Mouse (Mus musculus) left cerebral cortex, postnatal 4 days (tissue): ENCODE measurements around the gene Ninj1. TPM values are rescaled to one million over a fixed set of nuclear protein-coding genes. Genes with fewer than 3 reads are reported as not detected.

Experiments used
- DNase-seq: peaks from one replicate; pipeline ENCODE4 v3.0.0-alpha.2; 2022
- intact Hi-C: fragments of 180-260 bp; cut with DNase I; formaldehyde crosslinking; loops from one replicate; pipeline ENCODE4 v1.15.1; 2025
- total RNA-seq, 2 experiments: library from RNA; stranded (reverse); gene quantifications; 2 replicates each; pipeline ENCODE4 v1.2.3; 2021

Ninj1 gene
- total RNA-seq, 2 experiments from 2014 or later: 17.2 to 17.4 TPM

DNA sequence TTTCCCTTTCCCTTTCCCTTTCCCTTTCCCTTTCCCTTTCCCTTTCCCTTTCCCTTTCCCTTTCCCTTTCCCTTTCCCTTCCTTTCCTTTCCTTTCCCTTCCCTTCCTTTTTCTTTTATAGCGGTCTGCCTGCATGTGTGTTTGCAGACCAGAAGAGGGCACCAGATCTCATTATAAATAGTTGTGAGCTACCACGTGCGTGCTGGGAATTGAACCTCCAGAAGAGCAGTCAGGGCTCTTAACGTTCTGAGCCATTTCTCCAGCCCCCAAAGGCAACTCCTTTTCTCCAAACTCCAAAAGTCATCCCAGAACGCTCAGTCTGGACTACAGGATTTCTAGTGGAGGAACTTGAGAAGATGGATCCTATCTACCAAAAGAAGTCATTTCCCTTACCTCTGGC is 33.6 kb downstream of the Ninj1 start:
- no peak for DNase-seq
- intact Hi-C loops: no loop called here

DNA sequence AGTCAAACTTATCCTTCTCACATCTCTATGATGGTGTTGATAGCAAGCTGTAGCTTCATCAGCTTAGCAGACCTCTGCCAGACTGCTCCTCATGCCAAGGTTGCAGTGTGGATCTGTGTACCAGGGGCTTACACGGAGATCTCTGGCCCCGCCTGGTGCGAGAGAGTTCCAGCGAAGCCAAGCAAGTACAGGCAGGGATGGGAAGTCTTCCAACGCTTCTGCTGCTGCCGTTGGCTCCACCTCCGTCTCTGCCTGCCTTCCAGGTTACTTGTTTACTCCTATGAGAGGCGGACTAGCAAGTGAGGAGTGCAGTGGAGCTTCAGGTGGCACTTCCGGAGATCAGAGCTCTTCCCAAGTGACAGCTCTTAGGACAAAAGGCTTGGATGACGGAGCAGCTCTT is 37.0 kb downstream of the Ninj1 start:
- DNase-seq: no peak
- intact Hi-C loops: no loop called here

DNA sequence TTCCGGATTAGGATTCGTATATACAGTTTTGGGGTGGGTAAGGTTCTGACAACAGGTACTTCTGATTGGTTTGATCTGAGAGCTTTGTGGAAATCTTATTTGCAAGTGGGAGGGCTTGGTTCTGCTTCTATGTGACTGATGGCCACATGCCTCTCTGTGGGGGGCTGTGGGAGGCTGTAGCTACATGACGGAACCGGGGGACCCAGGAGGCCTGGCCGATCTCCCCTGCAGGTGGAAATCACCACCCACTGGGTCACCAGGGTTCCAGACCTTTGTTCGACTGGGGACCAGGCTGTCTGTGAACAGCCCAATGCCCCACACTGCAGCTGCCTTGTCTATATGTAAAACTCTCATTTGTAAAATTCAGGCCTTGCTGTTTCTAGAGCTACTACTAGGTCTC is 37.4 kb downstream of the Ninj1 start:
- no peak for DNase-seq
- intact Hi-C loops: no loop called here

DNA sequence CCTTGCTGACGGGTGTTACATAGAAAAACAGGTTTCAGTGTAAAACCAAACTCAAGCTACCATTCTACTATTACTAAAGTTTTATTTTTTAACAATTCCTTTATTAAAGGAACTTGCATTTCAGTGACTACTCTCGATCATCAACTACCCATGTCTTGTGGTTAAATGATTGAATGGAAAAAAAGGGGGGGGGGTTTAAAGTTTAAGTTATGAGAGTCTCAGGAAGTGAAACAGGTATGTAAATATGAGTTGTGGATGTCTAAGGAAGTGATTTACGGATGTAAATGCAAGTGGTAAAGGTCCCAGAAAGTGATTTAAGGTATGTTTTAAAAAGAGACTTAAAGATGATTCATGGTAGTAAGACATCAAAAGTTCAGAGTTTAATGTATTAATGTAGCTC is 37.9 kb downstream of the Ninj1 start:
- intact Hi-C loops: no loop called here
- no peak for DNase-seq

DNA sequence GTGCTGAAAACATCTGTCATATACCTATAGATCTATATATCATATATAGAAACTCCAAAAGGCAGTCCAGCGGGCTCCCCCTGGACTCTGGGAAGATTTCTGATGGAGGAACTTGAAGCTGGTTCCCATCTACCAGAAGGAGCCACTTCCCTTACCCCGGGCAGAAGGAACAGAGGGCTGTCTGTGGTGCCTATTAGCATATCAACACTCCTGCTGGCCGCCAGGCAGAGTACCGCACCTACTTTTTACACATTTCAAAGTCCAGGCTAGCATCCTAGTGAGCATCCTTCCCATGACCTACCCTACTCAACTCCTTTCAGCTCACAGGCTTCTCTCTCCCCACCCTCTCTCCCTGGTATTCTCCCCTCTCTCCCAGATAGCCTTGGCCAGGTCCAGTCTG is 38.3 kb downstream of the Ninj1 start:
- DNase-seq: no peak
- intact Hi-C loops: no loop called here

DNA sequence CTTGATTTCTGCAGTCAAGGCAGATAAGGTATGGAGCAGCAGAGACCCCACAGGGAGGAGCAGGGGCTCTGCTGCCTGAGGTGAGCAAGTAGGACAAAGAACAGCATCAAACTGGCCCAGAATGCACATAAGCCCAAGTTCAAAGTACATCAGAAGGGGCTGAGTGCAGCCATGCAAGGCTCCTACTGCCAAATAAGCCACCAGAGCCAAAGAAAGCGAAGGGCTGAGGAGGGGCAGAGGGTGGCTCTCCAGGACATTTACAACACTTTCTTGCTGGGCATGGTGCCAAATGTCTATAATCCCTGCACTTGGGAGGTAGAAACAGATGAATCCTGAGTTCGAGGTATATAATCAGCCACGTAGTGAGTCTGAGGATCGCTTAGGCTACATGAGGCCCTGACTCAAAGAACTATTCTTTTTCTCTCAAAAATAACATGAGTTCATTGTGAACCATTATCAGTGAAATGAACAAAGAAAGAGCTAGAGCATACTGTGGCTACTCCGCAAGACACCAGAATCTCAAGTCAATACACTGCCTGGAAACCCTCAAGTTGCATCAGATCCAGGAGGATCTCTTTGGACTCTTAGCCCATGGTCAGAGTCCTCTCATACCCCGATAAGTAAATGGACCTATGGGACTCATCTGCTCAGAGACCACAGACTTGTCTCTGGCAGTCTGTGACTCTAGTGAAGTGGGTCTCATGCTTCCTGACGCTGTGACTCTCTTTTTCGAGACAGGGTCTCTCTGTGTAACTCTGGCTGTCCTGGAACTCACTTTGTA is 46.7 kb downstream of the Ninj1 start:
- intact Hi-C loops: no loop called here

DNA sequence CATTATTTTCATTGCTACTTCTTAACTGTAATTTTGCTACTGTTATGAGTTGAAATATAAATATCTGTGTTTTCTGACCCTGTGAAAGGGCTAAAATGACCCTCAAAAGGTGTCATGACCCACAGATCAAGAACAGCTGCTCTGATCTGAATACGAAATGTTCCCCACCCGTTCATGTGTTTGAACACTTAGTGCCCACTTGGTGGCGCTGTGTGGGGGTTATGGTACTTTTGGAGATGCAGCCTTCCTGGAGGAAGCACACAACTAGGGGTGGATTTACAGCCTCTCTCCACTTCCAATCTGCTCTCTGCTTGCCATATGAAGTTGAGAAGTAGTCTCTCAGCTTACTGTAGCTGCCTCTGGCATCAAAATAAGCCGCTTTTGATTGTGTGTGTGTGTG is 47.4 kb downstream of the Ninj1 start:
- DNase-seq: no peak
- intact Hi-C loops: no loop called here

More for the DNA sequence above, 46.7 kb downstream of the Ninj1 start:
- DNase-seq: no peak

DNA sequence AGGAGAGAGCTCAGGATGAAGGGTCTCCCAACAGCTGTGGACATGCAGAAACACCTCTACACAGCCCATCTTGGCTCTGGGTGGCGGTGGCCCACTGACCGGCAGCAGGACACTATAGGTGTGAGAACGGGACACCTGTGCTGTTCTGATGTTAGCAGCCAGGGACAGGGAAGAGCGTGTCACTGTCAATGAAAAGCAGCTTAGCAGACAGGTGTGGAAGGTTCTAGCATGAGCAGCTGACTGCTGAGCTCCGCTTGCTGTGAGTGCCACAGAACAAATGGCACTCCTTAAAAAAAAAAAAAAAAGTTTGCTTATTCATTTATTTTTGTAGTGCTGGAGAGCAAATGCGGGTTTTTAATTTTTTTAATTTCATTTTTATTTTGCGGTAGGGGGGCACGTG is 50.3 kb downstream of the Ninj1 start:
- no peak for DNase-seq
- intact Hi-C loops: no loop called here

DNA sequence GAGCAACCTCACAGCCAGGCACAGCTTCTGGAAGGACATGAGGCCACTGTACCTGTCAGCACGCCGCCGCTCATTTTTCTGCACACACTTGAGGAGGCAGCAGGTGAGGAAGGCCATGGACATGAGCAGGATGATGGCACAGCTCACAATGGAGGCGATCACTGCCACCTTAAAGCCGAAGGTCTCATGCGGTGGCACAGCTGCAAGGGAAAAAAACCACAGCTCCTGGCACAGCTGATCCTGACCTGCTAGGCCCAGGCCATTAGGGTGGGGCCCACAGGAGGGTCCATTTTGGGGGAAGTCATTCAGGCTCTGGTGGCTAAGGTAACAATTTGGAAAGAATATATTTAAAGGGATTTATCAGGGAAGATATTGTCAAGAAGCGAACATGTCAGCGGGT is 51.5 kb downstream of the Ninj1 start:
- intact Hi-C loops: no loop called here
- no peak for DNase-seq

DNA sequence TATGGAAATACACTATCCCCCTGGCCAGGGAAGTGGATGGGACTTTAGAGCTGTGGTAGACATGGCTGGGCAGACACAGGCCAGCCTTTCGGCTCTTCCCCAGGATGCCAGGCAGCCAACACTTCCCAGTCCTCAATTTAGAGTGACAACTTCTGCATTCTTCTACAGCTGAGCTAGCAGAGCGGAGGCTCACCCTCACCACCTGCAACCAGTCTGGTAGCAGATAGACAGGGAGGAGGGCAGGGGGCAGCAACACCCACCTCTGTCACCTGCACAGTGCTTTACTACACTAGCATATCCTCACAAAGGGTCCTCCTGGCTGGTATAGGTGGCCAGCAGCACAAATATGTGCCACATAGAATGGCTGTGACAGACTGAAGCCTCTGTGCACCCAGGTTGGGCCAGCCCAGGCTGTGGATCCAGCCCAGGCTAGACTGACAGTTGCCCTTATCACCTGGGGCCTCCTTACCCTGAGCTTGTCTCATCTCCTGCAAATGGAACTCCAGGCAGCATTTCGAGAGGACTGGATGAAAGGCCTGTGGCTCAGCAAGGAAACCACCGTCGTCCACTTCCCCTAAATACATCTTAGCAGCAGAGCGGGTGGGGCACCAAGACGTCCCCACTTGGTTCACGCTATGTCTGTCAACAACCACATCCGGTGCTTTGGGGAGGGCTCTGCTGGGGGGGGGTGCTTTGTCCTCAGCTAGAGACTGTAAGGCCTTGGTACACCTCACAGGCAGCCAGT is 55.2 kb downstream of the Ninj1 start:
- intact Hi-C loops: no loop called here
- no peak for DNase-seq

DNA sequence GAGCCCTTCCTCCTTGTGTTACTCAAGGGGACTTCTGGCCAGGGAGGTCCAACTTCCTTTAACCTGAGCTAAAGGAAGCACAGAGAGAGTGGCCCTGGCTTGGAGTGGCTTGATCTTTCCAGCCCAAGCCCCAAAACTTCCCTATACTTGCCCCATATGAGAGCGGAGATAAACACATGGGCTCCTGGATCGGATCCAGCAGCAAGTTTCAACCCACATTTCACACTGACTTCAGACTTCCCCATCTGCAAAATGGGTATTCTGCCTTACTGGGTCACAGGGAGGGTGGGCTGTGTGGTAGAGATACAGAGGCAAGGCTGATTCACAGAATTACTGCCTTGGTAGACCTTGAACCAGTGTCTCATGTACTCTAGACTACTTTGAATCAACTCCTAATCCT is 56.2 kb downstream of the Ninj1 start:
- DNase-seq: no peak
- intact Hi-C loops: no loop called here

DNA sequence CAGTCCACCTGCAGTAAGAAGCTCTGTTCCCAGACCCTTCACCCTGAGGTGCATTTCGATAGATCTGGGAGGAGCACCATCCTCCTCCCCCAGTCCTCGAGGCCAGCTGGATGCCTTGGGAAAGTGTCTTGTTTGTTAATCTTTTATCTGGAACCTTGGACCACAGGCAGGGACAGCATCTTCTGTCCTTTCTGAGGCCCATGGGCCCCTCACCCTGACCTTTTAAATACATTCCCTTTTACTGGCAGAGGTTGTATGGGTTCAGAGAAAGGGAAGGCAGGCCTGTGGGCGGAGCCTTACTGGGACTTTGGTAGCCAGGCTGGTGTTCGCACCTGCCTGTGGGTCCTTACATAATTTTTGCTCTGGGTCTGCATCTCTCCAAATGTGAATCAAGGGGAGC is 58.0 kb downstream of the Ninj1 start:
- intact Hi-C loops: no loop called here
- no peak for DNase-seq

Other genes starting within 250 kb of the Ninj1 start
- gene Fam120a, start 219.5 kb upstream of the Ninj1 start, total RNA-seq: 10 to 100 TPM; 76.8 to 77.6 TPM
- 100 to 1,000 TPM; 134 to 137 TPM for gene Wnk2, start 39.5 kb upstream of the Ninj1 start, total RNA-seq
- gene Card19, start 28.6 kb downstream of the Ninj1 start, total RNA-seq: 10 to 100 TPM in 1 of 2 experiments, 1 to 10 TPM in 1; 7.6 to 12.6 TPM
- gene Susd3, start 61.2 kb downstream of the Ninj1 start, total RNA-seq: under 1 TPM; 0.54 to 0.58 TPM
- gene Fgd3, start 132.8 kb downstream of the Ninj1 start, total RNA-seq: 10 to 100 TPM; 19.8 to 27.2 TPM
- gene Bicd2, start 154.1 kb downstream of the Ninj1 start, total RNA-seq: 10 to 100 TPM; 56.6 to 57.2 TPM
- 10 to 100 TPM; 12.7 to 12.8 TPM for gene Ippk, start 233.8 kb downstream of the Ninj1 start, total RNA-seq